Mouse (Mus musculus): ENCODE data around the gene Lamc3.
"Not testable (repeated sequence)": the region's sequence is repeated elsewhere in the genome, so short reads cannot be mapped to it uniquely, and the experiment has no call there.

The Lamc3 gene

DNA sequence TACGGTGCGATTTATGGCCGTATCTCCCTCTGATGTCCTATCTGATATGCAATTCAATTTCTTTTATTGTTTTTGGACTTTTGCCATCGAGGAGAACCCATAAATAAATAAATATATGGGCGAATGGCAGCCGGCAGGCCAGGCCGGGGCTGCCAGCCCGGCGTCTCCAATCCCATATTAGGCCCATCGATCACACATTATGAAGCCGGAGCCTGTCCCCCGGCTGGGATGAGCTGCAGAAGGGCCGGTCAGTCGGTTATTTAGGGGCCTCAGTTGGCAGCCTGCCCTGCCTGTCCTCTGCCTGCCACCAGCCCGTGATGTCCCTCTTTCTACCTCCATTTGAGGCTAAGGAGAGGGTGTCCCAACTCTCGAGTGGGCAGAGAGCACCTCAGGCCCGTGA lies 8.5 kb upstream of the Lamc3 start:
- no peak for DNase-seq (ENCODE audit: low spot score)

DNA sequence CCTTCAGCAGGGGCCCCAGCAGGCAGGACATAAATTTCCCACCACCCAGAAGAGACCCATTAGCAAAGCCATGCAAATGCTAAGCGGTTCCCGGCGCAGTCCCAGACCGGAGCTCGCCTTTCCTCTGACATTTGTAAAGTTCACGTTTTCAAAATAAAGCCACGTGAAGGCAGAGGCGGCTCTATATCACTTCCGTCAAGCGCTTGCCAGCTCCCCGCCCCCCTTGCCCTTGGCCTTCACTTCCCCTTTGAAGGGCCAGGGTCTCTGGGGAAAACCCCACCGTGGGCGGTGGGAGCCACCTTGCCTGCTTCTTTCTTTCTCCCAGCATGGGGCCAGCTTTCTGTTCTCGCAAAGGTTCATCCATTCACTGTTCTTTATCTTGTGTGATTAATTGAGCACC lies 6.2 kb upstream of the Lamc3 start:
- DNase-seq (ENCODE audit: low spot score), result no peak

DNA sequence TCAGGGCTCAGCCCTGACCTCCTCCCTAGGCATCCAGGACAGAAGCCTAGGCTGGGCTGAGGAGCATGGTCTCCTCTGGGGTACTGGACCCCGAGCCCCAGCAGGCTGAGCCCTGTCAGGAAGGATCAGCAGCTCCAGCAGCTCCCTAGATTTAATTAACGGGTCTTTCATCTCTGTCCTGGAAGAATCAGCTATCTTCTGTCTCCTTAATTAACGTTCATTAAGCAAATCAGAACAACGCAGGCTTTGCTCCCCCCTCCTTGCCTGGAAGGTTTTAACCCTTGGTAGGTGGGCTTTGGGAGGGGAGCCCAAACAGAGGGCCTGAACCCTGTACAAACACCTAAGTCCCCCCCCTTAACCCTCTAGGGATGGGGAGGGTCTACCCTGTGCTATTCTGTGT lies 4.0 kb upstream of the Lamc3 start:
- DNase-seq (ENCODE audit: low spot score), result no peak

DNA sequence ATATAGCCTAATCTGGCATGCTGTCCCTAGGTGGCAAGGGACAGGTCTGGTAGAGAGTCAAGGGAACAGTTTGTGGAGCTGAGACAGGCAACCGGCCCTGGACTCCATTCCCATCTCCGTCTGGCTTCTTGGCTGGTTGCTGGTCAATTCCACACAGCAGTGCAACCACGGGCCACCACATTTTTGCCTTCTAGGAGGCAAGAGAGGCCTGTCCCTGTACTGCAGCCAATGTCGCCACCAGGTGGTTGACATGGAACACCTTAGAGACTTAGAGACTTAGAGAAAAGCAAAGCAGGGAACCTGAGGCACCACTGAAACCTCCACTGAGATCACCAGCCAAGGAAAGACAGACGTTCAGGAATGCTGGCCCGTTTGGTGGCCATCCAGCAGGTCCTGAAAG lies 2.3 kb upstream of the Lamc3 start:
- no peak for DNase-seq (ENCODE audit: low spot score)

DNA sequence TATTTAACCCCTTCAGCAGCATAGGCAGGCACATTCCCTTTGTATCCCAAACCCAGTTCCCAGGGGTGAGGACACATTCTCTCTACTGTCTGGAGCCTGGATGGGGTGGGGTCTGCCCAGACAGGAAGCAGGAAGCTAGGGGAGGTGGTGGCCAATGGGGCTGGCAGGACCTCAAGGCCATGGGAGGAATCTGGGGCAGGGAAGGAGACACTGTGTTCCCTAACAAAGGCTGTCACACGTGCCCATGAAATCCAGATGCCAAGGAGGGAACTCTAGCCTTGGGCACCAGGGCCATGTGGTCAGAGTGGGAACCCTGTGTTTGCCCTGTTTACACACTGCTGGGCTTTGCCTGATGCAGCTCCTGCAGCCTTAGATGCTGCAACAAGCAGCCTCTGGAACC lies 1.8 kb downstream of the Lamc3 start:
- DNase-seq (ENCODE audit: low spot score), result no peak

DNA sequence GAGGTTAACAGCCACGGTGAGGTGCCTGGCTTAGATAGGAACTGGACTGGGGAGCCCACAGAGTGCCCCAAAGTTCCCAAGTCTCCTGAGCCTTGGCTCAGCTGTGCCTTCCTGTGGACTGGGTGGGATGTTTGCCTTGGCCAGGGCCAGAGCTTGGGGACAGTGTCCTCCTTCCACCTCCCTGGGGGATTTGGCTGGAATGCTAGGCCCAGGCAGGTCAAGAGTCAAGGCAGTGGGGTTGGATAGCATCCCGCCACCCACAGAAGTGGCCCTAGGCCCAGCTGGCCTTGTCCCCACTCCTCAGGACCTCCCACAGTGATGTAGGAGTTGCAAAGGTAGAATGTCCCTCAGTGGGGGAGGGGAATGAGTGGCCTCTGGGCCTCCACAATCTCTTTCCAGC lies 4.1 kb downstream of the Lamc3 start:
- no peak for DNase-seq (ENCODE audit: low spot score)

DNA sequence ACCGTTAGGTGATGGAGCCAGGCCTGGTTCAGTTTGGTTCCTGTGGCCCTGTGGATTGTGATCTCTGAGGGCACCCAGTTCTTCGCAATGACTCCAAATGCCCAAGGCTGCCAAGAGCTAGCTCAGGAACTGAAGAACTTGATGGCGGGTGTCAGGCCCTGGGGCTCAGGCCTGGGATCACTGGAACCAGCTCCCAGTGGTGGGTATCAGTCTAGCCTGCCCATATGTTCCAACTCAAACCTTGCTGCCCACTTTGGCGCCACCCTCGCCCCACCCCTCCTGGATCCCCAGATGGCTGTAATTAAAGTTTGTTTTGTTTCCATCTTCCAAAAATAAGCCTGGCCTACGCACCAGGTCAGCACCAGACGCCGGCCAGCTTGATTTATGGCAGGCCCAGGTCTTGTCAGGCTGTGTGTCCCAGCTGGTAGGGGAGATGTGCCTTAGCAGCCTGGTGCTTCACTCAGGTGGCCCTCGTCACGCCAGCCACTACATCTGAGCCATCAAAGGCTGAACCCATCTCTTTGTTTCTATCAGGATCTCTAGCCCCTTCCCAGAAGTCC lies 6.1 kb downstream of the Lamc3 start:
- DNase-seq (ENCODE audit: low spot score), result no peak

DNA sequence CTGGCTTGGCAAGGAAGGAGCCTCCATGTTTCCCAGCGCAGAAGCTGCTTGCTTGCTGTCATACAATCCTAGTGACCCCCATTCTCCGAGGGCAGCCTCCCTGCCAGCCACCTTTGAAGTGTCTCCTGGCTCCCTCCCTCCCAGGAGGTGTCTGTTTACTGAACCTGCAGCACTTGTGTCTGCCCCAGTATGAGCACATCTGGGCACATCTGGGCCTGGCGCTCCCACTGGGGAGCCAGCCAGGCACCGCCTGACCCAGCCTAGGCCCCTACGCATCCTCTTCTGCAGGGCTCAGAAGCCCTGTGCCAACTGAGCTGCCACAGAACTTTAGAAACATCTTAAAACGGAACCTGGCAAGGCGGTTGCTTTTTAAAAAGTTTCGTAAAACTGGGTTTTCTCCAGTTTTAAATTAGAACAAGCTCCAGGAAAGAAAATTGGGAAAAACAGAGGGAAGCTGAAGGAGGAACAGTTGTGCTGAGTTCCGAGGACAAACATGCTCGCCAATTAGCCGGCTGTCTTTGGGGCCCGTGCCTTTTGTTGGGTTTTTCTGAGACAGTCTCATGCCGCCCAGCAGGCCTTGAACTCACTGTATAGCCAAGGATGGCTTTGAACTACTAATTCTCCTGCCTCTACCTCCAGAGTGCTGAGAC lies 7.3 kb downstream of the Lamc3 start:
- DNase-seq (ENCODE audit: low spot score), result no peak

DNA sequence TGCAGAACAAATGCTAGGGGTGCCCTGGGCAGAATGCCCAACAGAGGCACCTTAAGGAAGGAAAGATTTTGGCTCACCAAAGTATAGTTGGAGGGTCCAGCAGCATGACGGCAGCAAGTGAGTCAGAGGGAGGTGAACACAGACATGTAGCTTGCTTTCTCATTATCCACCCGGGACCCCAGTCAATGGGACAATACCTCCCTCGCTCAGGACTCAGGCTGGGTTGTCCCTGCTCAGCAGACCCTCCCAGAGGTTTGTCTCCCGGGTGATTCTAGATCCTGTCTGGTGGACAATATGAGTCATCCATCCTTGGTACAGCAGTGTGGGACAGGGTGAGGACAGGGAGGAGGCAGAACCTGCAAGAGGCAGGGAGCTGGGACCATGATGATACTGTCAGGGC lies 13.8 kb downstream of the Lamc3 start:
- no peak for DNase-seq (ENCODE audit: low spot score)

DNA sequence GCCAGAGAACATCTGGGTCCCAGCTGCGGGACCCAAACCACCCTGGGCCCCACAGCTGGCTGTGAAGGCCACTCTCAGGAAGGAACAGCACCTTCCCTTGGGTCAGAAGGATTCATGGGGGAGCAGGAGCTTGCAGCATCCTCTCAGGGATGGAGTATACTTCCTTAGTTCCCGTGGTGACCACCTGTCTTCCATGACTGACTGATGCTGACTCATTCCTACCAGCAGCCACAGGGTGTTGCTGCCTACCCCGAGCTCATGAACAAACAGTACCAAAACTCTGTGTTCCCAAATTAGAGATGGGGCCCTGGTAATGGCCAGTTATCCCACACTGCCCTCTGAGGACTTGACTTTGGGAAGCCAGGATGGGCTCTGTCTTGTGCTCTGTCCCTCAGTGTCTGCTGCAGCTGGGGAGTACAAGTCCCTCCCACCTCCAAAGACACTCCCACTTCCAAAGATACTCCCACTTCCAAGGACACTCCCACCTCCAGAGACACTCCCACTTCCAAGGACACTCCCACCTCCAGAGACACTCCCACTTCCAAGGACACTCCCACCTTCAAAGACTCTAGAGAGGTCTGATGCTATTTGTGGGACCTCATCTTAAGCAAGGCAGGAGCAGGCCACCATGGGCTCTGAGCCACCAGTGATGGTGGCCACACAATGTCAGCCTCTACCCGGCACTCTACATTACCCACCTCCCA lies 14.7 kb downstream of the Lamc3 start:
- no peak for DNase-seq (ENCODE audit: low spot score)

DNA sequence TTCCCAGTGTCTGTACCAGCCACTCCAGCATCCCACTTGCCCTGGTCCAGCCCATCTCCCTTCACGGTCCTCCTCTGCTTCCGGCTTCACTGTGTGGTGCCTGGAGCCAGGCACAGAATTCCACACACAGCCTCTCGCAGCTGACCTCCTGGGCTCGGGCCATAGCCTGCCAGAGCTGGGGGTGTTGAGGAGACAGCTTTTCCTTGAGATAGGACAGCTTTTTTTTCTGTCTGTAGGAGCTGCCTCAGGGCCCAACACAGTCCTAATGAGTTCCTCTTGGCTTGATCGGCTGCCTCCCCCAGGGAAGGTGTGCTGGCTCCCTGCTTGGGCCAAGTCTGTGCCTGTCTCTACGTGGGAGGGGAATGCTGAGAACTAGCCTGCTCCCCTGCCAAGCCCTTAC lies 17.0 kb downstream of the Lamc3 start:
- DNase-seq (ENCODE audit: low spot score), result no peak

DNA sequence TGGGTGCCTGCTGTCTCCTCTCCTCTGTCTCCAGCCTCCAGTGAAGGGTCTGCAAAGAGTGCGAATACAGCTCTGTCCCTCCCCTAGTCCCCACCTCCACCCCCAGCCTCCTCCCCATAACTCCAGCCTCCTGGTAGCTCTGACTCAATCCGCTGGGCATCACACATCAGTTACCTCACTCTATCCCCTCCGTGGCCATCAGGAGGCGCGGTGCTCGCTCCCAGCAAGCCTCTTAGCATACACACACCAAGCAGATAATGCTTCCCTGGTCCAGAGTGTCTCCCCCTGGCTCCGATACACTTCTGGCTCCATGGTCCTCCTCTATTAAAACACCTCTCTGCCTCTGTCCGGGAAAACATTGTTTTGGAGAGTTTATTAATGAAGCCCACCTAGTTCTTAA lies 17.5 kb downstream of the Lamc3 start:
- DNase-seq (ENCODE audit: low spot score), result no peak

DNA sequence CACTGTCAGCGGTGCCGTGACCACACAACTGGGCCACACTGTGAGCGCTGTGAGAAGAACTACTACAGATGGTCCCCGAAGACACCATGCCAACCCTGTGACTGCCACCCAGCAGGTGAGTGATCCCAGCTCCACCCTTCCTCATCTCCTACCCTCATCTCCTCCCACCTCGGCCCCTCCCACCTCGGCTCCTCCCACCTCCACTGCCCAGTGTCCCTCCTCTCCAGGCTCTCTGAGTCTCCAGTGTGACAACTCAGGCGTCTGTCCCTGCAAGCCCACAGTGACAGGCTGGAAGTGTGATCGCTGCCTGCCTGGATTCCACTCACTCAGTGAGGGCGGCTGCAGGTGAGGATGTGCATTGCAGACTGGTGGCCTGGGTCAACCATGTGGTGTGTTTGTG lies 18.6 kb downstream of the Lamc3 start:
- DNase-seq (ENCODE audit: low spot score), result no peak

DNA sequence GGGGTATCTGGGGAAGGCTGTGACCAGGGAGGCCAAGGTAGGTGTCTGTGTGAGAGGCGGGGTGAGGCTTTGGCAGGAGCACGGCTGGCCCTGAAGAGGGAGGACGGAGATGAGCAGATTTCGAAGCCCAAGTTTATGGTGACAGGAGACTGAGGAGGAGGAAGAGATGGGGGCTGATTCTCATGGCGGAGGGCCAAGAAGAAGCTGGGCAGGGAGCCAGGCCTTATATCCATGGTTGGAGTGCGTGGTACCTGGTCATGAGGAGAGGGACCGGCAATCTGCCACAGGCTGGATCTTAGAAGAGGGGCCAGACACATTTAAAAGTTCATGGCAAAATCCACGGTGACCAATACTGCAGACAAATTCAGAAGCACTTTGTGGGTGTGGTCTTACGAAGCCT lies 19.3 kb downstream of the Lamc3 start:
- no peak for DNase-seq (ENCODE audit: low spot score)

DNA sequence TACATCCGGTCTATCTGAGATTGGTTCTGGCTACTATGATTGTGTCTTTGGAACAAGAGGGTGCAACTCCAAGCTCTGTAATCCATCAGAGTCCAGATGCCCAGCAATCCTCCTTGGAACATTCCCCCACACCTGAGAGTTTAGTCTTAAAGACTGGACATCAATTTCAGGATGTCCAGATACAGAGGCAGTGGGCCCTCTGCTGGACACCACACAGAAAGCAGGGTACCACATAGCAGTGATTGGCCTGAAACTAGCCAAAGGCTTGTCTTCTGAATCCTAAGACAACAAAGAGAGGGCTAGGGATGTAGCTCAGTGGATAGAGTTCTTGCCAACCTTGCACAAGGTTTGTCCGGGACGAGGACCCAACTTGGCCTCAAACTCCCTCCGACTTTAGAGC lies 25.5 kb downstream of the Lamc3 start:
- no peak for DNase-seq (ENCODE audit: low spot score)

DNA sequence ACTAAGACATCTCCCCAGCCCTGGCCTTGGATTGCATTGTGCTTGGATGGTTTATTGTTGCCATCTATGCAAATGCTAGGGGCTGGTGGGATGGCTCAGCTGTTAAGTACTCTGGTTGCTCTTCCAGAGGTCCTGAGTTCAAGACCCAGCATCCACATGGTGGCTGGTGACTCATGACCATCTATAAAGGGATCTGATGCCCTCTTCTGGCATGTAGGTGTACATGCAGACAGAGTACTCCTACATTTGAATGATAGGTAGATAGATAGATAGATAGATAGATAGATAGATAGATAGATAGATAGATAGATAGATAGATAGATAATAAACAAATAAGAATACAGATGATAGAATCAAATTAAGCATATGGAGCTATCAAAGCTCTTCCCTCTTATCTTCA lies 27.1 kb downstream of the Lamc3 start:
- not testable (repeated sequence) for DNase-seq (ENCODE audit: low spot score)

DNA sequence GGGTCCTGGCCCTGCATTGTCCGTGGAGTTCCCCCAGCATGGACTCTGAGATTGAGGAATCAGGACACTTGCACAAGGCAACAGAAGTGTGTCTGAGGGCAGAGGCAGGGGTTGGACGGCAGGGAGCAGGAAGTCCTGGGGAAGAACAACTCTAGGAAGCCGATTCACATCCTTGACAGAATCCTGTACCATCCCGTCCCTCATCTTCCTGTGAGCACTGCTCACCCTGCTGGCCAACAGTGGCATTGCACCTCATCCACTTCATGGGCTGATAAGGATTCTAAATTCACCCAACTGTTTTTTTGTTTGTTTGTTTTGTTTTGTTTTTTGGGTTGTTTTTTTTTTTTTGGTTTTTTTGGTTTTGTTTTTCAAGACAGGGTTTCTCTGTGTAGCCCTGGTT lies 28.0 kb downstream of the Lamc3 start:
- peak; percentile 71 for DNase-seq (ENCODE audit: low spot score)

DNA sequence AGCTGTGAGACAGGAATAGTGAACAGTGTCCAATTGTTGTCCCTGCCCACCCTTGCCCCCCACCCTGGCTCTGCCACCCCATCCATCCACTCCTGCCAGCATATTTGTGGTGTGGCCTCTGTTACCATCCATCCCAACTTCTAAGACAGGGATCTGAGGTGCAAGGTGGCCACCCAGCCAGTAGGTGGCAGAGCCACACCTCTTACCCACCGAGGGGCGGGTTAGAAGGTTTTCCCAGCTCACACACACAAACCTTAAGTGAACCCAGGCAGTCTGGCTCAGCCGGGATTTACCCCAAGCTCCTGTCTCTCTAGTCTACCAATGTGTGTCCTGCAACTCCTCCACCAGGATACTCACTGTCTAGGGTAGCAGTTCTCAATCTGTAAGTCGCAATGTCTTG lies 30.5 kb downstream of the Lamc3 start:
- peak; percentile 35 for DNase-seq (ENCODE audit: low spot score)

DNA sequence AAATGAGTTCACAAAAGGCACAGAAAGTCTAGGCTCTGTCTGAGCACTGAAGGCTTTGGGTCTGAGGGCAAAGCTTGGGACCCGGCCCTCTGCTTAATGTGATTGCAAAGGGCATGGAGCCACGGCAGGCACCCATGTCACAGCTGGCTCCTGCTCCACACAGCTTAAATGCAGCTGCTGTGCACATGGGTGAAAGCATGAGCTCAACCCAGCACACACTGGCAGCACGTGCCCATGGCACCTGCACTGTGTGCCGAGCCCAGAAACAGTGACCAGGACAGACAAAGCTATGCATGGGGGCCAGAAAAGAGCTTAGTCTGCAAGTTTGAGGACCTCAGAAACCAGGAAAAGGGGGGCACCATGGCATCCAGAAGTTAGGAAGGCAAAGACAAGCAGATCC lies 36.6 kb downstream of the Lamc3 start:
- no peak for DNase-seq (ENCODE audit: low spot score)

DNA sequence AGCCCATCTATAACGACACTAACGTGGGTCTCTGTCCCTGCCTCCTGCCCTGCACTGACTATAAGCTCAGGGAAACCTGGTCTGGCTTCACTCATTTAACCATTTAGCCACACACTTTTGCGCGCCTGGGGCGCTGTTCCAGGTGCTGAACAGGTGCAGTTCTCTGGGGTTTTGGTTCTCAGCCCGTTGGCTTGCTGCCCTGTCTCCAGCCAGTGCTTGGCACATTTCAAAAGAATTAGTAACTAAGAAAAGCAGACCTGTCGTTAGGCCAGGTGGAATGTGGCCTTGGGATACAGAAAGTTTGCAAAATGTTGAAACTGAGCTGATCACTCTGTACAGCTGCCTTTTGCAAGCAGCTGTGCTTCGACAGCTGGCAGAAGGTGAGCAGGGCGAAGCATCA lies 37.7 kb downstream of the Lamc3 start:
- DNase-seq (ENCODE audit: low spot score), result no peak

DNA sequence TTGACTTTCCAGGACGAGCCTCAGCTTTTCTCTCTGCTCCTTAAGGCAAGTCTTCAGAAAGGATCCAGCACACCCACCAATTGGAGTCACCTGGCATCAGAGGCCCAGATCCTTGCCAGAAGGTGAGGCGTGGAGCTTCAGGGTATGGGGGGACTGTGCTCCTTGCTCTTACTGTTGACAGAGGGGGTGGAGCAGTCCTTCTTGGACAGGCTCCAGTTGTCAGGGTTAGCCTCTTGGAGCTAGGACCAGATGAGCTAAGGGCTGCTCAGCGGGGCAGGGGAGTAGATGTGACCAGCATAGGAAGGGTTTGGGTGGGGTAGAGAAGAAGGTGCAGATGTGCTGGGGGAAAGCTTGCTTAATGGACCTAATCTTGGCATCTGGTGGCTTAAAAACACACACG lies 38.8 kb downstream of the Lamc3 start:
- no peak for DNase-seq (ENCODE audit: low spot score)

DNA sequence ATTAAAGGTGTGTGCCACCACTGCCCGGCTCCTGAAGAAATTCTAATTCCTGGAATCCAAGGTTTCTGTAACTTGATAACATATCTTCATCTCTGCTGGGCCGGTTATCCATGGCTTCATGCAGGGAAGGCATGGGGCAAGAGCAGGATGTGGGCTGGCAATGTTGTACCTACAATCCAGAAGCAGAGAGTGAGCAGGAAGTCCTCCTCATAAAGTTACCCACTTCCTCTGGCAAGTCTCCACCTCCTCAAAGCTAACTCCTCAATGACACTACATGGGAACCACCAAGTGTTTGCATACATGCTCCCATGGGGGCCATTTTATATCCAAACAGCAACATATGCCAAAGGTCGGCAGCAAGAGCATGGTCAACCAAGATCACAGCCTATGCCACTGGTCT lies 42.6 kb downstream of the Lamc3 start:
- no peak for DNase-seq (ENCODE audit: low spot score)

DNA sequence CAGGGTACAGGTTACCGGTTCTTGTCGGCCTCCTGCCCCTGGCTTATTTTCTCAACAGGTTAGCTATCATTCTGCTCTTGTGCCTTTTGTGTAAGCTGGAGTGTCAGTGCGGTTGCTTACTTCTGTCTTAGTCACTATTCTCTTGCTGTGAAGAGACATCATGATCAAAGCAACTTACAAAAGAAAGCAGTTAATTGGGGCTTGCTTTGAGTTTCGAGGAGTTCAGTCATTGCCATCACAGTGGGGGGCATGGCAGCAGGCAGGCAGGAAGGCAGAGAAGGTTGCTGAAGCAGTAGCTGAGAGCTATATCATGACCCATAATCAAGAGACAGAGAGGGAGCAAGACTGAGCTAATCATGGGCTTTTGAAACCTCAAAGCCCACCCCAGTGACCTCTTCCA lies 47.5 kb downstream of the Lamc3 start:
- no peak for DNase-seq (ENCODE audit: low spot score)

DNA sequence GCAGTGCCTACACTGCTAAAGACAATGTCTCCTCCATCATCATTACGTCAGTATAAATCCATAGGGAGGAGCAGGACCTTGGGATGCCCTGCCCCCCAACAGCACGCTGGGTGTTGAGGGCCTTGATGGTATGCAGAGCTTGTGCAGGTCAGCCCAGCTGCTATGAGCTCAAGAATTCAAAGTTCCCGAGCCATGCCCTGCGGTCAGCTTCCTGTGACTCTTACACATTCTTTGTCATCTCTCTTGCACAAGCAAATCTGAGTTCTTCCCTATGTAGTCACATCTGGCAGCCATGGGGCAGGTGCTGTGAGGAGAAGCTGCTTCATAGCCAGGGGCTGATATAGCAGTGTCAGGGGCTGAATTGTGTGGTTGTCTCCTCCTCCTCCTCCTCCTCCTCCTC lies 48.0 kb downstream of the Lamc3 start:
- no peak for DNase-seq (ENCODE audit: low spot score)
